Mouse (Mus musculus) A20 (cell line): Measurements from ENCODE around the gene Apba2.
A peak's percentile ranks its signal among the peaks of the same experiment; 100 is the strongest.

Source experiments
- DNase-seq: peaks from one replicate; pipeline ENCODE4 v3.0.0-alpha.2; 2011; ENCODE audit warnings: low read depth, low spot score

Gene Apba2

GRCm38 (mm10) chr7:64501536-64502270 is at the start of gene Apba2:
TSS of gene Apba2 (plus strand) at chr7:64501706.
- no peak for DNase-seq

- no peak for DNase-seq
Measured at GRCm38 (mm10) chr7:64451861-64452382, 49.6 kb upstream of the Apba2 start.

GRCm38 (mm10) chr7:64452471-64453222 is 48.9 kb upstream of the Apba2 start:
- DNase-seq = no peak

GRCm38 (mm10) chr7:64456176-64456575 is 45.3 kb upstream of the Apba2 start:
- DNase-seq = no peak

GRCm38 (mm10) chr7:64456676-64457075 is 44.8 kb upstream of the Apba2 start:
- DNase-seq = no peak

DNA sequence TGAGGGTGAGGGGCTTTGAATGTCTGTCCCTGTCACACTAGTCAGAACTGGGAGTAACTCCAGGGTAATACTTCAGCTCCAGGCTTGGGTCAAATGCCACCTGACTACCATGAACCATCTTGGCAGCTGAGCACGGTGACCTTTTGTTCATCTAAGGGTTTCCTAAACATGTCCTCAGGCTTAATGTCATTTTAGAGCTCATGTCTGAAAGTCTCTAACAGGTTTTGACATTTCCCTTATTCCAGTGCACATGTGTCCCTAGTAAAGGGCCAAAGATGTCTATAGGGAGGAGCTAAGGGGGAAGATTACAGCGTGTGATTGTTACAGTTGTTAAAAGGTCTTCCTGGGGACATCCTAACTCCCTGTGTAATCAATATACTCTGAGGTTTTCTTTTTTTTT is 43.7 kb upstream of the Apba2 start:
- DNase-seq = no peak

DNA sequence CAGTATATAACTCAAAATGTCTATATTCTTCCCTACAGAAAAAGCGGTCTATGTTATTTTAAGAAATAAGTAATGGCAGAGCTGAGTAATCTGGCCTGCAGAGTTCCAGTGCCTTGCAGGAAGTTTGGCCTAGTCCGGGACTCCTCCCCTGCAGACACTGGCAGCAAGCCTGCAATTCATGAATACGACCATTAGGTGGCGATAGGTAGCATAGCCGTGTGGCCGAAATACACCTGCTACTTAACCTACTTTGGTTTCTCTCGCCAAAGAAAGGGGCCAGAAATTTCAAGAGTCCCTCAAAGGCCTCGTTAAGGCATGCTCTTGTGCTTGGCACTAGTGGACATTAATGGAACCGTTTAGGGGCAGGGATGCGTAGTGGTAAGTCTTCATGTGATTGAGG is 4.1 kb upstream of the Apba2 start:
- peak; percentile 1 for DNase-seq

DNA sequence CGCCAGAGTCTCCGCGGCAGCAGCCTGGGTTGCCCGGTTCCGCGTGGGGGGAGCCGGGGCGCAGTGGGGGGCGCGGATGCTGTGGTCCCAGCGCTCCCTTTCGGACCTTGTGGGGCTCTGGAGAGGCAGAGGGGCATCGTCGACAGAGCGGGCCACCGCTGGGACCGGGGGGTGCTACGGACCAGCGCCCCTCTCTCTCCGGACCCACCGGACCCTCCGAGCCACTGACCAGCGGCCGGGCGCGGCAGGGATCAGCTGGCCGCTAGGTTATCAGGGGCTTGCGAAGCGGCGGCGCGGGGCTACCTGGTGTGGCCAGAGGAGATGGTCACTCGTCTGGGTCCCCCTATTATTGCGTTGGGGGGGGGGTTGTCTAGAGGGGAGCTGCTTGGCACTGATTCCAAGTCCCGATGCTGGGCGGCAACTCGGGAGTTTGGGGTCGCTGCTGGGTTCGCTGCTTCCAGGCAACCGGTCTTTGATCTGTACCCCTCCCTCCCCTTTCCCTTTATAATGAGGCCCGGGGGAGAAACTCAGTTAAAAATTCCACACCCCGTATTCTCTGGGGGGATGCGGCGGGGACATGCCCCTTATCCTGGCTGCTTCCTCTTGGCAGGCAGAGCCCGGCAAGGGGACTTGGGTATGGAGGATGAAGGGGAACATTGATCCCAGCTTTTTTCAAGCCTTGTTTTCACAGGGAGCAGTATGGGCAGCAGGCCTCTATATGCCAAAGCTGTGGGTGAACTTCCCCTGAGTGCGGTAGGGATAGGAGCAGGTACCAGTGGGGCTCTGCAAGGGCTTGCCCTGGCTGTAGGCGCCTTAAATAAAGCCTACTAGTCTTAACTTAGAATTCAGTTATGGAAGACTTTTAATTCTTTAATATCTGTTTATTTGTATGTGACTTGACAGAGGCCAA is 1.0 kb downstream of the Apba2 start:
- DNase-seq = no peak

DNA sequence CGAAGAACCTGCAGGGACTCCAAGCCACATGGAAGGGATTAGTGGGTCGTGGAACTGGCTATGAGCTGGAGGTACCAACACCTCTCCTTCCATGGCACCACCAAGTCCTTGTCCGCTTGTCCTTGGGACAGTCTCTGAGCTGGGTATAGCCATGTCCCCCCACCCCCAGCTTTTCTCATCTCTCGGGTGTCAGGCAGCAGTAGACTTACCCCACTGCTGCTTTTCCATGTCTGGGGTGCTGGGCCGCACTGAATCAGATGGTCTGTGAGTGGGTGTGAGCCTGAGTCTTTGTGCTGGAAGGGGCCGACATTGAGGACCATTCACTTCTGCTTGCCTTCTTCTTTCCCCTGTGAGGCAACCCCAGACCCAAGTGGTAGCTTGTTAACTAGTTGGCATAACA is 2.1 kb downstream of the Apba2 start:
- no peak for DNase-seq

DNA sequence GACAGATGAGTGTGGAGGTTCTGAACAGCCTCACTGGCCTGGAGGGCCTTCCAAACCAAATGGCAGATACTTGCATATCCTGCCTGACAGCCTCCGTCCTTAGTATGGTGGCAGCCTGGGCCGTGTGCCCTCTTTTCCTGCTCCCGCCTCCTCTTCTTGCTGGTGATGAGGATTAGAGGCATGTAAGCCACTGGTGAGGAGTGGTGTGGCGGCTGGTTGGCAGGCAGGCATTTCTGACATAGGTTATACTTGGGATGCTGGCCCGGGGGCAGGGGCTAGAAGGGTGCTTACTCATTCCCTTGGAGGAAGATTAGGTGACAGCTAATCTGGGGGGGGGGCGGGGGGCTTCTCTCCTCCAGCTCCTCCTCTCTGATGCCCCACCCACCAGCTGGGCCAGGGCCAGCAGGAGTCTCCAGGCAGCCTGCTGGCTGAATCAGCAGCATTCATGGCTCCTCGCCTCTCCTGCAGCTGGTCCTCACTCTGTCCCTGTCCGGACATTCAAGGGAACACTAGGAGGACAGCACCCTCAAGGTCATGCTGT is 3.3 kb downstream of the Apba2 start:
- no peak for DNase-seq

GRCm38 (mm10) chr7:64505571-64505970 is 4.1 kb downstream of the Apba2 start:
- DNase-seq = no peak

DNA sequence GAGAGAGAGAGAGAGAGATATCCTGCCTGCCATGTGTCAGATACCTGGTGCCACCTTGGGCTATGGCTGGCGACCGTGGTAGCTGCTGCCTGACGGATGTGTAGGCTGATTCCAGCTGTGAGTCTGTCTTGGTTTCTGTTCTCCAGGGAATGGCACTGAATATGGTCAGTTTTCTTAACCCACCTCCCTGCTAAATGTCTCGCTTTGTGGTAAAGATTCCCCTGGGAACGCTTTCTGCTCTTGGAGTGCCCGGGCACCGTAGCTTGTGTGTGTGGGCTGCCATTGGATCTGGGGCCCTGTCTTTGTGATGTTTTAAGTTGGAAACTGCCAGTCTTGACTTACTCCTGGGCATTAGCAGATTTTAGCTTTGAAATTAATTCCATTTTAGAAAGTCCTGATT is 7.3 kb downstream of the Apba2 start:
- DNase-seq = no peak

- DNase-seq = no peak
Measured at GRCm38 (mm10) chr7:64509911-64510310, 8.4 kb downstream of the Apba2 start.

- no peak for DNase-seq
Measured at GRCm38 (mm10) chr7:64510526-64511210, 9.2 kb downstream of the Apba2 start.

DNA sequence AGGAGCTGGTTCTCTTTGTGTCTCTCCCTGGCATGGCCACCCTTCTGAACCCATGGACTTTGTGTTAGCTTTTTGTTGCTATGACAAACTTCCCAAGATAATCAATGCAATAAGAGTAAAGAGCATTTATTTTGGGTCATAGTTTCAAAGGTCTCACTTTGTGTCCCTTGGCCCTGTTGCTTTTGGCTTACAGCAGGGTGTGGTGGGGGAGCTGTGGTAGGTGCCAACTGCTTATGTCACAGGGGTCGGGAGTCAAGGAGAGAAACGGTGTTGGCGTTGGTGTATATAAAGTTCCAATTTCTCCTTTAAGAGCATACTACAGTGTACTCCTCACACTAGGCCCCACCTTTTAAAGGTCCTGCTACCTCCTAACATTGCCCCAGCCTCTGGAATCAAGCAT is 12.1 kb downstream of the Apba2 start:
- DNase-seq = no peak

DNA sequence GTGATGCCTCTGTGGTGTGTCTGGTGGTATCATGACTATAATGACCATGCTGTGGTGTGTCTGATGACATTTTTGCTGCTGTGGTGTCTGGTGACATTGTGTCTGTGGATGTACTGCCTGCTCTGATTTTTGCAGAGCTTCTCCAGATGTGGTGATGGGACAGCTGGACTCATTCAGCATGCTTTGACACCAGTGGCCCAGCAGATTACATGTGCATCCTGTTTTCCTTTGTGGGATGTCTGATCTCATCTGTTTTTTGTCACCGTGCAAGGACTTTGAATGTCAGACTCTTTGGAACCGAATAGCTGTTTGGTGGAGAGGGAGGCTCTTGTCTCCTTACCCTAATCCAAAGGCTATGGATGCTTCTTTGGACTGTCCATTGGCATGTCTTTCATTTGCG is 13.8 kb downstream of the Apba2 start:
- no peak for DNase-seq

DNA sequence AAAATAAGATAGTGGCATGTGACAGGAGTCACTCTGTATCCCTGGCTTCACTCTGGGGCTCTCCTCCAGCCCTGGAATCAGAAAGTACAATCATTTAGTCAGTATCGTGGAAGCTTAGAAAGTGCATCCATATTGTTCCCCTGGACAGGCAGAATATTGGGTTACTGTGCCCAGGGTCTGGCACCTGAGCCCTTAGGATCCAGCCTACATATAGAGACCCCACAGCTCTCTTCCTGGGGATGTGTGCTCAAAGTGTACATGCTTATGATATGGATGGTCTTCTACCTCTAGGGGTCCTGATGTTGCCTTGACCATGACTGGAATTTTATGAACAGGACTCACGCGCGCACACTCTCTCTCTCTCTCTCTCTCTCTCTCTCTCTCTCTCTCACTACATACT is 14.4 kb downstream of the Apba2 start:
- DNase-seq = no peak

- DNase-seq = no peak
Measured at GRCm38 (mm10) chr7:64519091-64519490, 17.6 kb downstream of the Apba2 start.

- no peak for DNase-seq
Measured at GRCm38 (mm10) chr7:64519521-64519920, 18.0 kb downstream of the Apba2 start.

GRCm38 (mm10) chr7:64521695-64522408 is 20.3 kb downstream of the Apba2 start:
- DNase-seq = no peak

DNA sequence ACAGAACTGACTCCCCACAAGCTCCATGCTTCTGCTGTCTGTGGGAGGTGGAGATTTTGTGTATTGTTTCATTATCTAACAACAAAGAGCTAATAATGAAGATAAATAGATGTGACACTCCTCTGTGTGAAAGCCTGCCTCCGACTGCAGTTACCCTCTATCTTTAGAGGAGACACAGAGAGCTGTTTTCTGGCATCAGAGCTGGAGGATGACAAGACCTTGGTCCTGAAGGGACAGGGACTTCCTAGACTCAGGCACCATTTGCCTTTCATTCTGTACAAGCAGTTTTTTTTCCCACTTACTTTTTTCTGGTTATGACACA is 20.9 kb downstream of the Apba2 start:
- no peak for DNase-seq
